Mouse (Mus musculus): Measurements from ENCODE around the gene Nup188.
A peak's percentile ranks its signal among the peaks of the same experiment; 100 is the strongest.

Gene Nup188

GRCm38 (mm10) chr2:30386913-30387312 is 100.7 kb downstream of the Nup188 start:
- DNase-seq (ENCODE audit: low spot score) = no peak

- DNase-seq (ENCODE audit: low spot score) = no peak
Observed at GRCm38 (mm10) chr2:30389000-30389399, 102.8 kb downstream of the Nup188 start.

GRCm38 (mm10) chr2:30392114-30392576 is 105.9 kb downstream of the Nup188 start, which contains the start of gene Dolpp1:
Dolpp1 (plus strand) TSS chr2:30392254.
- peak; percentile 98 for DNase-seq (ENCODE audit: low spot score)

- peak; percentile 88 for DNase-seq (ENCODE audit: low spot score)
Observed at GRCm38 (mm10) chr2:30392577-30393369, 106.6 kb downstream of the Nup188 start.

GRCm38 (mm10) chr2:30393370-30393656 is 107.1 kb downstream of the Nup188 start:
- no peak for DNase-seq (ENCODE audit: low spot score)
